Mouse (Mus musculus): ENCODE measurements around the gene Lrrc8a. TPM values are rescaled to one million over a fixed set of nuclear protein-coding genes. Genes with fewer than 3 reads are reported as not detected.

Lrrc8a gene
- total RNA-seq, 2 experiments from 2014 or later, result 24.5 to 28.4 TPM

GRCm38 (mm10) chr2:30299525-30299924 lies 62.0 kb downstream of the Lrrc8a start:
- no peak for DNase-seq (ENCODE audit: low spot score)

- DNase-seq (ENCODE audit: low spot score), result no peak
These were observed 62.5 kb downstream of the Lrrc8a start for GRCm38 (mm10) chr2:30299966-30300365.

- no peak for DNase-seq (ENCODE audit: low spot score)
These were observed 68.6 kb downstream of the Lrrc8a start for GRCm38 (mm10) chr2:30306087-30306486.

- no peak for DNase-seq (ENCODE audit: low spot score)
These were observed 71.8 kb downstream of the Lrrc8a start for GRCm38 (mm10) chr2:30309351-30309750.

- no peak for DNase-seq (ENCODE audit: low spot score)
These were observed 74.0 kb downstream of the Lrrc8a start for GRCm38 (mm10) chr2:30311481-30311880.

Other genes starting within 250 kb of the Lrrc8a start
- gene Wdr34, start 188.8 kb upstream of the Lrrc8a start, total RNA-seq (2021), result 1 to 10 TPM; 3.6 to 4.3 TPM
- 100 to 1,000 TPM in 1 of 2 experiments, 10 to 100 TPM in 1; 87.1 to 104 TPM for gene Set, start 180.3 kb upstream of the Lrrc8a start, total RNA-seq (2021)
- gene Pkn3, start 160.0 kb upstream of the Lrrc8a start, total RNA-seq (2021), result 1 to 10 TPM; 2.5 to 3.9 TPM
- gene Zdhhc12, start 144.1 kb upstream of the Lrrc8a start, total RNA-seq (2021), result 1 to 10 TPM; 2.1 to 2.8 TPM
- gene Zer1, start 113.1 kb upstream of the Lrrc8a start, total RNA-seq (2021), result 10 to 100 TPM; 23.5 to 24.1 TPM
- 10 to 100 TPM; 11.7 to 12.0 TPM for gene Tbc1d13, start 104.0 kb upstream of the Lrrc8a start, total RNA-seq (2021)
- 10 to 100 TPM; 50.1 to 52.0 TPM for gene Endog, start 66.2 kb upstream of the Lrrc8a start, total RNA-seq (2021)
- 1 to 10 TPM; 4.2 to 4.7 TPM for gene Spout1, start 59.3 kb upstream of the Lrrc8a start, total RNA-seq (2021)
- 10 to 100 TPM; 25.3 to 26.9 TPM for gene Kyat1, start 31.9 kb upstream of the Lrrc8a start, total RNA-seq (2021)
- 1 to 10 TPM in 1 of 2 experiments, under 1 TPM in 1; 0.55 to 1.2 TPM for gene Gm28035, start 2.9 kb downstream of the Lrrc8a start, total RNA-seq (2021)
- 10 to 100 TPM; 10.4 to 18.7 TPM for gene Phyhd1, start 28.5 kb downstream of the Lrrc8a start, total RNA-seq (2021)
- 1 to 10 TPM in 1 of 2 experiments, not detected in 1; 1.1 TPM for gene Gm28038, start 43.3 kb downstream of the Lrrc8a start, total RNA-seq (2021)
- 10 to 100 TPM; 20.9 to 22.4 TPM for gene Dolk, start 48.6 kb downstream of the Lrrc8a start, total RNA-seq (2021)
- gene Nup188, start 48.7 kb downstream of the Lrrc8a start, total RNA-seq (2021), result 1 to 10 TPM; 6.8 to 7.8 TPM
- gene Sh3glb2, start 121.6 kb downstream of the Lrrc8a start, total RNA-seq (2021), result 10 to 100 TPM; 15.7 to 17.5 TPM
- gene Miga2, start 126.5 kb downstream of the Lrrc8a start, total RNA-seq (2021), result 10 to 100 TPM; 24.8 to 31.0 TPM
- 1 to 10 TPM; 4.9 to 6.9 TPM for gene Dolpp1, start 154.5 kb downstream of the Lrrc8a start, total RNA-seq (2021)
- gene Crat, start 178.1 kb downstream of the Lrrc8a start, total RNA-seq (2021), result 100 to 1,000 TPM; 378 to 382 TPM
- 10 to 100 TPM; 62.9 to 65.1 TPM for gene Ptpa, start 178.3 kb downstream of the Lrrc8a start, total RNA-seq (2021)
- 1 to 10 TPM; 1.0 to 1.7 TPM for gene Ier5l, start 236.5 kb downstream of the Lrrc8a start, total RNA-seq (2021)

All from gastrocnemius, adult 18-20 months (tissue).